Mouse (Mus musculus) neutrophil, adult 83 days (primary cell): ENCODE data around the gene Lrrn1. TPM values are rescaled to one million over a fixed set of nuclear protein-coding genes. Genes with fewer than 3 reads are reported as not detected.

Experiments
- total RNA-seq, 2 experiments: library from RNA; stranded (reverse); gene quantifications; one replicate each; pipeline ENCODE4 v1.2.4; 2023

The Lrrn1 gene
- total RNA-seq = not detected

DNA sequence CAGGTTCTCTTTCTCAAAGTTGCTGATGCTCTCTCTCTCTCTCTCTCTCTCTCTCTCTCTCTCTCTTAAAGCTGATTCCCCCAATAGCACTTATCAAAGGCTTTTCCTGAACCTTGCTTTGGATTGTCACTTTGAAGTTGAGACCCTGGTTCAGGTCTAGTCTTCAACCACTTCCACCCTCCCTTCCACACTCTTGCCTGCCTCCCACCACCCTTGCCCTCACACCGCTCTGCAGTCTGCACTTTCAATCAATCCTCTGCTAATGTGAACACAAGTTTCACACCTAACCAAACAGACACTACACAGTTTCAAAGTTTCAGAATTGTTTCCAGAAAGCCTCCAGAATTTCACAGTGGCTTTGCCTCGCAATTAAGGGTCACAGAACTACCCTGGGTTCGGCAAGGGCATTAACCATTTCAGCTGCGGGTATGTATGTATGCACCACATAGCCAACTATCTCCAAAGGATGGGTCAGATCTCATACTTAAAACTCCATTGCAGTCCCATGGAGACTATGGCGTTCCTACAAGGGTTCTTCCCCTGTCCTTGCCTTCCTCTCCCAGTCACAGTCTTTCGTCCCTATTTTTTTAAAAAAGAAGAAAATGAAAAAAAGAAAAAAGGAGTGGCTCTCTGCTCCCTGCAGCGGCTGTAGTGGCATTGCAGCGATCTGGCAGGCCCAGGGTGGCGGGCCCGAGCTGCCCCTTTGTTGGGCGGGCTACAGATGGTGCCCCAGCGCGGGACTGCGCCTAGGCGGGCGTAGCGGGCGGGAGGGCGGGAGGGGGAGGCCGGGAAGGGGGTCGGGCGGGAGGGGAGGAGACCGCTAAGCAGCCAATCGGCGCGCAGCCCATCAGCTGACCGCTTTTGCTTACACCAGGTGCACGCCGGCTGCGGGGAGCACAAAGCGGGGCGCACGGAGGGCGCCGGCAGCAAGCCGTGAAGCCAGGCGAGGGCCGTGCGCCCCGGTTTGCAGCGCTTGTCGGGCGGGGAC lies at the start of gene Lrrn1:
Gene Lrrn1, plus strand, starts transcription at position 892 of the 988 bp plus-strand sequence.

